Mouse (Mus musculus): Measurements from ENCODE around the gene Dnah6. TPM values are rescaled to one million over a fixed set of nuclear protein-coding genes. Genes with fewer than 3 reads are reported as not detected.

Dnah6 gene
- polyA plus RNA-seq, 1 experiment from 2014 or later: 0.05 TPM

GRCm38 (mm10) chr6:73143403-73143802, 78.0 kb downstream of the Dnah6 start:
- DNase-seq (ENCODE audit: low spot score): no peak

- DNase-seq (ENCODE audit: low spot score): no peak
Observed at GRCm38 (mm10) chr6:73142776-73143175, 78.7 kb downstream of the Dnah6 start.

GRCm38 (mm10) chr6:73140836-73141235, 80.6 kb downstream of the Dnah6 start:
- DNase-seq (ENCODE audit: low spot score): no peak

GRCm38 (mm10) chr6:73132784-73133183, 88.7 kb downstream of the Dnah6 start:
- no peak for DNase-seq (ENCODE audit: low spot score)

- no peak for DNase-seq (ENCODE audit: low spot score)
Observed at GRCm38 (mm10) chr6:73127594-73127993, 93.9 kb downstream of the Dnah6 start.

- no peak for DNase-seq (ENCODE audit: low spot score)
Observed at GRCm38 (mm10) chr6:73120348-73120747, 101.1 kb downstream of the Dnah6 start.

GRCm38 (mm10) chr6:73113898-73114297, 107.6 kb downstream of the Dnah6 start:
- no peak for DNase-seq (ENCODE audit: low spot score)

GRCm38 (mm10) chr6:73113365-73113764, 108.1 kb downstream of the Dnah6 start:
- DNase-seq (ENCODE audit: low spot score): no peak

GRCm38 (mm10) chr6:73093133-73093532, 128.3 kb downstream of the Dnah6 start:
- no peak for DNase-seq (ENCODE audit: low spot score)

GRCm38 (mm10) chr6:73090836-73091235, 130.6 kb downstream of the Dnah6 start:
- DNase-seq (ENCODE audit: low spot score): no peak

- DNase-seq (ENCODE audit: low spot score): no peak
Observed at GRCm38 (mm10) chr6:73082571-73082970, 138.9 kb downstream of the Dnah6 start.

- no peak for DNase-seq (ENCODE audit: low spot score)
Observed at GRCm38 (mm10) chr6:73072093-73072786, 149.2 kb downstream of the Dnah6 start.

- DNase-seq (ENCODE audit: low spot score): no peak
Observed at GRCm38 (mm10) chr6:73071214-73071613, 150.2 kb downstream of the Dnah6 start.

GRCm38 (mm10) chr6:73070663-73071062, 150.8 kb downstream of the Dnah6 start:
- no peak for DNase-seq (ENCODE audit: low spot score)

GRCm38 (mm10) chr6:73064551-73064950, 156.9 kb downstream of the Dnah6 start:
- DNase-seq (ENCODE audit: low spot score): no peak

GRCm38 (mm10) chr6:73059596-73060121, 161.8 kb downstream of the Dnah6 start:
- DNase-seq (ENCODE audit: low spot score): no peak

GRCm38 (mm10) chr6:73059162-73059561, 162.3 kb downstream of the Dnah6 start:
- DNase-seq (ENCODE audit: low spot score): no peak

GRCm38 (mm10) chr6:73055347-73055746, 166.1 kb downstream of the Dnah6 start:
- DNase-seq (ENCODE audit: low spot score): no peak

- DNase-seq (ENCODE audit: low spot score): no peak
Observed at GRCm38 (mm10) chr6:73054807-73055206, 166.6 kb downstream of the Dnah6 start.

GRCm38 (mm10) chr6:73053526-73053925, 167.9 kb downstream of the Dnah6 start:
- DNase-seq (ENCODE audit: low spot score): no peak

- DNase-seq (ENCODE audit: low spot score): no peak
Observed at GRCm38 (mm10) chr6:73047259-73047658, 174.2 kb downstream of the Dnah6 start.

- DNase-seq (ENCODE audit: low spot score): no peak
Observed at GRCm38 (mm10) chr6:73045944-73046343, 175.5 kb downstream of the Dnah6 start.

GRCm38 (mm10) chr6:73042278-73042677, 179.2 kb downstream of the Dnah6 start:
- DNase-seq (ENCODE audit: low spot score): no peak

Measured in thymus, postnatal 0 days (tissue).